Mouse (Mus musculus) kidney, adult 10 weeks (tissue): ENCODE data around the gene Olfr262. TPM values are rescaled to one million over a fixed set of nuclear protein-coding genes. Genes with fewer than 3 reads are reported as not detected.

ENCODE experiments used
- polyA plus RNA-seq: library from polyadenylated mRNA; stranded (reverse); fragments of 350-450 nt; fragmentation: Illumina TruSeq; extraction: RNeasy Lipid Tissue Mini Kit (QIAGEN cat#74804); gene quantifications from one replicate; pipeline ENCODE4 v1.2.3, GENCODE M21; 2014; ENCODE audit warnings: low read depth, low replicate concordance

The Olfr262 gene
- polyA plus RNA-seq = not detected

DNA sequence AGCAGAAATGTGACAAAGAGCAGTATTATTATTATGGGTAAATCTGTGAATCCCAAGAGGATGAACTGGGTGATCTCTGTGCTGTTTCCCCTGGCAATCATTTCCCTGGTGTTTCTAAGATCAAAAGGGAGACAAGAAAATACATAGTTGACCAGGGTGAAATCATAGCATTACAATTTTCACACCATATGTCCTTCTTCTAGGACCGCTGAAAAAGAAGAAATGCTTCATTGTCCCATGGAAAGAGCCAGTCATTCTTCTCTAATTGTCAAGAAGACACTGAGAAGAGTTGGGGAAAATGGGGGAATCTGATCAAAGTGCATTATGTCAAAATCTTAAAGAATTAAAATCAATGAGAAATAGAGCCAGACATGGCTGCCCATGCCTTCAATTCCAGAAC lies at the start of gene Olfr262:
Gene Olfr262 (minus strand): TSS at position 101 of the 400 bp plus-strand sequence.

DNA sequence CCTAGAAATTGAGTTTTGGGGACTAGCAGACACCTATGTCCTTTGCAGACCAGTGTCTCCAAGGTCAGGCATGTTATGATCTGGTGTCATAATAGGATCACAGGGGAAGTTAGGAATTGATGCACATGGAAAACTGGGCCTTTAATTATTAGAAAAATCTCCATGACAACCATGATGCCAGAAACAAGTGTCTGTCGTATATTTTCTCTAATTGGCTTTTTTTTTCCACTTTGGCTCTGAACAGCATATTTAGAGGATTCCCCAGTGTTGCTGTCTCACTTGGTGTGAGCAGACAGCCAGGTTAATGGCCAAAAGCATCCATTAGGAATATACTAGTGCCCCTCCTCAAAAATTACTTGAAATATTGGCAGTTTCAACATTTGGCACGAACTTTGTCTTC lies 38.1 kb upstream of the Olfr262 start, which contains the start of gene Olfr1434:
Gene Olfr1434 (plus strand): TSS at position 301 of the 400 bp plus-strand sequence.

DNA sequence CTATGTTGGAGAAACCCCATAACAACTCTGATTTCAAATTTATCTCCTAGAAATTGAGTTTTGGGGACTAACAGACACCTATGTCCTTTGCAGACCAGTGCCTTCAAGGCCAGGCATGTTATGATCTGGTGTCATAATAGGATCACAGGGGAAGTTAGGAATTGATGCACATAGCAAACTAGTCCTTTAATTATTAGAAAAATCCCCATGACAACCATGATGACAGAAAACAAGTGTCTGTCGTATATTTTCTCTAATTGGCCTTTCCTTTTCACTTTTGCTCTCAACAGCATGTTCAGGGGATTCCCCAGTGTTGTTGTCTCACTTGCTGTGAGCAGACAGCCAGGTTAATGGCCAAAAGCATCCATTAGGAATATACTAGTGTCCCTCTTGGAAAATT lies 19.3 kb upstream of the Olfr262 start, which contains the start of gene Olfr235:
Gene Olfr235 (plus strand): TSS at position 301 of the 400 bp plus-strand sequence.

DNA sequence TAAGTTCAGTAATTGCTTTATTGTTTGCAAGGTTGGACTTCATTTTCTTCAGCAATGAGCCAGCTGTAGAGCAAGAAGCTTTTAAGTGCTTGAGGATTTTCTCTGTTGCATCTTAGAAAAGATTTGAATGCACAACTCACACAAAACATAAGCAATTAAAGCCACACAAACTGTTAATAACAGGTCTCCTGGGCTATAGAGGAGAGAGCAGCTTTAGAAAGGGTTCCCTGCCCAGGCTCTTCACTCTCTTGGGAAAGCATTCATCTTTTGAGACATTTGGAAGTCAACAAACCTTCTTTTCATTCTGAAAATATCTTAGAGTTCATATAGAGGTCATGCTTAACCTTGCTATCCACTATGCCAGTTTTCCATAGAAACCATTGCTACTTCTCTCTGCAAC lies 9.0 kb downstream of the Olfr262 start, which contains the start of gene Olfr1432:
Gene Olfr1432 (minus strand): TSS at position 101 of the 400 bp plus-strand sequence.

DNA sequence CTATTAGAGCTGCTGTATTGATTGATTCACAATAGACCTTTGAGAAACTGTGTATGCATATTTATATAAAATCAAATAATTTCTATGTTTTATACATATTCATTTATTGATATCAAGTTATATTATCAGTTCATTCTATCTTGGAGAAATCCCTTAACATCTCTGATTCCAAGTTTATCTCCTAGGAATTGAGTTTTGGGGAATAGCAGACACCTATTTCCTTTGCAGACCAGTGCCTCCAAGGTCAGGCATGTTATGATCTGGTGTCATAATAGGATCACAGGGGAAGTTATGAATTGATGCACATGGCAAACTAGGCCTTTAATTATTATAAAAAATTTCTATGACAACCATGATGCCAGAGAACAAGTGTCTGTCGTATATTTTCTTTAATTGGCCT lies 41.1 kb downstream of the Olfr262 start, which contains the start of gene Olfr1431:
Gene Olfr1431 (plus strand): TSS at position 301 of the 400 bp plus-strand sequence.

Other genes with a start within 250 kb of the Olfr262 start
- gene Olfr1423, start 200.3 kb downstream of the Olfr262 start, polyA plus RNA-seq = not detected
- not detected for gene Olfr1424, start 179.0 kb downstream of the Olfr262 start, polyA plus RNA-seq
- gene Olfr1425, start 163.9 kb downstream of the Olfr262 start, polyA plus RNA-seq = not detected
- gene Olfr1426, start 149.6 kb downstream of the Olfr262 start, polyA plus RNA-seq = not detected
- not detected for gene Olfr1427, start 138.3 kb downstream of the Olfr262 start, polyA plus RNA-seq
- gene Olfr1428, start 125.8 kb downstream of the Olfr262 start, polyA plus RNA-seq = not detected
- not detected for gene Olfr76, start 118.5 kb downstream of the Olfr262 start, polyA plus RNA-seq
- not detected for gene Olfr1555-ps1, start 71.5 kb downstream of the Olfr262 start, polyA plus RNA-seq
- not detected for gene Olfr1431, start 41.0 kb downstream of the Olfr262 start, polyA plus RNA-seq
- gene Olfr1432, start 9.1 kb downstream of the Olfr262 start, polyA plus RNA-seq = not detected
- not detected for gene Olfr235, start 19.4 kb upstream of the Olfr262 start, polyA plus RNA-seq
- not detected for gene Olfr1434, start 38.2 kb upstream of the Olfr262 start, polyA plus RNA-seq
- not detected for gene Olfr1436, start 57.5 kb upstream of the Olfr262 start, polyA plus RNA-seq
- not detected for gene Olfr1437, start 83.4 kb upstream of the Olfr262 start, polyA plus RNA-seq
- gene Olfr1438-ps1, start 94.3 kb upstream of the Olfr262 start, polyA plus RNA-seq = not detected
- gene Olfr1440, start 145.6 kb upstream of the Olfr262 start, polyA plus RNA-seq = not detected
- gene Olfr1441, start 175.8 kb upstream of the Olfr262 start, polyA plus RNA-seq = not detected
- gene Pfpl, start 186.2 kb upstream of the Olfr262 start, polyA plus RNA-seq = not detected
- 12.6 TPM for gene Mpeg1, start 219.1 kb upstream of the Olfr262 start, polyA plus RNA-seq